Comparison of ENCODE assay signal across 24 mouse cellular contexts in the genomic region with DNA sequence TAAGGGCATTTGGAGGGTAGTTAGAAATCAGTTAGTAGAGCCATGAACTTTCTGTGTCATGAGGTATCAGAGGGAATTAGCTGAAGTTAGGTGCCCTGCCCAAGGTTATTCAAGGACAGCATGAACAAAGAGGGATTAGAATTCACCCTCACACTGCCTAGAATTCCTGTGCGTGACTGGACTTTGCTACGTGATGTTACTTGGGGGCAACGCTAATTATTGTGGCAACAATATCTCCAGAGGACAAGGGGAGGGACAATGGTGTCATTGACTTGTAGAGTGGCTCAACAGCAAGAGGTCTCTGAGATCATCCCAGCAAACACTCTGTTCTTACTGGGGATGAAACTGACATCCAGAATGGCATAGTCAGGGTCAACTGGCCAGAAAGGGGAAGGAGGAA. TPM values are rescaled to one million over a fixed set of nuclear protein-coding genes. Genes with fewer than 3 reads are reported as not detected.
A peak's percentile ranks its signal among the peaks of the same experiment; 100 is the strongest.
DNase-seq lines count a peak whose midpoint lies in the region; ATAC-seq and TF ChIP-seq lines count a peak whose summit lies in the region.
"Had no signal": no experiment of that assay in that cellular context is flagged by ENCODE, and none has a peak within 500 bp of the region (broad histone marks: within the 10 kb centered on the region; RNA-seq: fewer than 3 reads in every experiment).

No protein-coding gene starts in this region.

- TF ChIP-seq EP300 in heart, adult 2 months (IDR thresholded peaks at IDR 0.05; ENCODE audit: insufficient read depth, low read depth, low read length): no peak

- H3K9me3 ChIP-seq in kidney, embryonic 15.5 days (replicated peaks): no peaks in the 10 kb centered on the region
- no peaks in the 10 kb centered on the region for H3K9me3 ChIP-seq in forebrain, embryonic 15.5 days
- H3K9me3 ChIP-seq: embryonic facial prominence, embryonic 13.5 days; forebrain, embryonic 12.5 days; heart, embryonic 15.5 days had no signal

- H3K4me1 ChIP-seq in heart, adult 2 months (ENCODE audit: control insufficient read depth, insufficient read depth, low read length): no peaks in the 10 kb centered on the region
- peaks cover 13% of the 10 kb centered on the region; the same call in 1 of the 2 replicates for H3K4me1 ChIP-seq in kidney, embryonic 15.5 days
- H3K4me1 ChIP-seq in liver, adult 2 months (ENCODE audit: control insufficient read depth, insufficient read depth, low read length): peaks cover 28% of the 10 kb centered on the region
- H3K4me1 ChIP-seq in forebrain, embryonic 15.5 days: no peaks in the 10 kb centered on the region
- H3K4me1 ChIP-seq: forebrain, embryonic 12.5 days had no signal

- H3K27me3 ChIP-seq in heart, adult 2 months (ENCODE audit: control insufficient read depth, insufficient read depth, low read length): no peaks in the 10 kb centered on the region
- no peaks in the 10 kb centered on the region for H3K27me3 ChIP-seq in kidney, embryonic 15.5 days
- H3K27me3 ChIP-seq in liver, adult 2 months (ENCODE audit: control insufficient read depth, insufficient read depth, low read length): no peaks in the 10 kb centered on the region
- H3K27me3 ChIP-seq in forebrain, embryonic 15.5 days: no peaks in the 10 kb centered on the region
- H3K27me3 ChIP-seq: embryonic facial prominence, embryonic 13.5 days; forebrain, embryonic 12.5 days; heart, embryonic 15.5 days; Patski had no signal

- H3K36me3 ChIP-seq in heart, adult 2 months (ENCODE audit: control insufficient read depth, insufficient read depth, low read length): no peaks in the 10 kb centered on the region
- no peaks in the 10 kb centered on the region for H3K36me3 ChIP-seq in kidney, embryonic 15.5 days
- H3K36me3 ChIP-seq in liver, adult 2 months (ENCODE audit: control insufficient read depth, insufficient read depth, low read length): no peaks in the 10 kb centered on the region
- H3K36me3 ChIP-seq in forebrain, embryonic 15.5 days: no peaks in the 10 kb centered on the region
- H3K36me3 ChIP-seq: embryonic facial prominence, embryonic 13.5 days; forebrain, embryonic 12.5 days; heart, embryonic 15.5 days had no signal

- H3K4me3 ChIP-seq in heart, adult 2 months: no peak overlapping the region
- H3K4me3 ChIP-seq in kidney, embryonic 15.5 days (replicated peaks): no peak overlapping the region
- no peak overlapping the region for H3K4me3 ChIP-seq in liver, adult 2 months (ENCODE audit: insufficient read depth, low read depth, low read length)
- H3K4me3 ChIP-seq in forebrain, embryonic 15.5 days: no peak overlapping the region
- H3K4me3 ChIP-seq: embryonic facial prominence, embryonic 13.5 days; forebrain, embryonic 12.5 days; heart, embryonic 15.5 days had no signal

- no peak for TF ChIP-seq POLR2A in heart, adult 2 months (IDR thresholded peaks at IDR 0.05; ENCODE audit: insufficient read depth, low read depth, low read length)
- TF ChIP-seq POLR2A in liver, adult 2 months (IDR thresholded peaks at IDR 0.05; ENCODE audit: extremely low read depth, insufficient read depth, low read length): no peak

- no peak for TF ChIP-seq CTCF in heart, adult 2 months (IDR thresholded peaks at IDR 0.05)
- no peak for TF ChIP-seq CTCF in liver, adult 2 months (IDR thresholded peaks at IDR 0.05; ENCODE audit: low read depth, low read length)

- no peak for ATAC-seq in kidney, embryonic 15.5 days (replicated peaks; ENCODE audit: low FRiP score)
- no peak for ATAC-seq in forebrain, embryonic 15.5 days (replicated peaks)
- ATAC-seq: forebrain, postnatal 0 days; hindbrain, embryonic 16.5 days; inflammation-experienced regulatory T-cells, adult 6 months; Patski had no signal

- no peak overlapping the region for H3K4me2 ChIP-seq in kidney, embryonic 15.5 days
- no peak overlapping the region for H3K4me2 ChIP-seq in forebrain, embryonic 15.5 days (replicated peaks)
- H3K4me2 ChIP-seq: embryonic facial prominence, embryonic 13.5 days; forebrain, embryonic 12.5 days; heart, embryonic 11.5 days; heart, embryonic 15.5 days had no signal

- no peak for DNase-seq in heart, adult 2 months
- no peak for DNase-seq in heart, postnatal 36 days
- peak; percentile 33 to 71 for DNase-seq in kidney, adult 8-10 months
- peak; percentile 91 for DNase-seq in liver, adult 2 months (ENCODE audit: extremely low read depth, low read depth, low spot score)
- no peak for DNase-seq in liver
- DNase-seq in brain, adult 2 months (ENCODE audit: low read depth, low spot score): peak; percentile 51
- DNase-seq: adrenal gland, postnatal 10 days; cerebellum, adult 11-12 months; cerebellum, adult 9-10 months; cerebellum, postnatal 25 days; forebrain, postnatal 0 days; gastrocnemius, postnatal 36 days; heart, adult 18-20 months had no signal

- WGBS in heart, adult 2 months: 67% methylated on average over 3 of the region's 3 CpGs
- 83% methylated on average over 3 of the region's 3 CpGs for WGBS in kidney, embryonic 15.5 days
- WGBS in liver, adult 2 months: 22% methylated on average over 3 of the region's 3 CpGs
- WGBS in forebrain, embryonic 15.5 days: 52% methylated on average over 3 of the region's 3 CpGs

- H3K9ac ChIP-seq in heart, adult 2 months (ENCODE audit: low read depth, low read length): no peak overlapping the region
- no peak overlapping the region for H3K9ac ChIP-seq in kidney, embryonic 15.5 days
- no peak overlapping the region for H3K9ac ChIP-seq in liver, adult 2 months (ENCODE audit: low read depth, low read length)
- no peak overlapping the region for H3K9ac ChIP-seq in forebrain, embryonic 15.5 days (replicated peaks)
- H3K9ac ChIP-seq: embryonic facial prominence, embryonic 13.5 days; forebrain, embryonic 12.5 days; forebrain, postnatal 0 days; heart, embryonic 15.5 days had no signal

- H3K27ac ChIP-seq in heart, adult 2 months: peak overlapping the region; percentile 17
- no peak overlapping the region for H3K27ac ChIP-seq in kidney, embryonic 15.5 days
- peak overlapping the region; percentile 66 for H3K27ac ChIP-seq in liver, adult 2 months (replicated peaks; ENCODE audit: insufficient read depth, low read depth, low read length)
- no peak overlapping the region for H3K27ac ChIP-seq in forebrain, embryonic 15.5 days (replicated peaks)
- H3K27ac ChIP-seq: embryonic facial prominence, embryonic 13.5 days; forebrain, embryonic 12.5 days; heart, embryonic 15.5 days had no signal

- no peaks in the 10 kb centered on the region for H3K79me2 ChIP-seq in heart, adult 2 months (replicated peaks; ENCODE audit: control insufficient read depth, insufficient read depth, low read length)
- no peaks in the 10 kb centered on the region; the same call in 1 of the 2 replicates for H3K79me2 ChIP-seq in liver, adult 2 months (ENCODE audit: control insufficient read depth, insufficient read depth, low read length)

- intact Hi-C loops in heart, adult 2 months (cut with DNase I): no loop called here
- intact Hi-C loops in heart, postnatal 36 days (cut with DNase I): no loop called here

RNA-seq across cellular contexts. Expression of a gene that starts 2.9 kb away (rescaled TPM):
- 1 to 10 TPM; 4.1 to 4.7 TPM for total RNA-seq in heart, adult 2 months (2021)
- 2.1 and 6.6 TPM in 2 replicates for polyA plus RNA-seq in heart, adult 2 months (2012; rRNA removed)
- 1 to 10 TPM; 2.0 to 2.7 TPM for total RNA-seq in heart, postnatal 36 days (2021)
- polyA plus RNA-seq in kidney, embryonic 15.5 days (2015; fragmentation: Nextera tagmentation; extraction: Ambion mirVana): 0.09 and 0.18 TPM in 2 replicates
- 24.2 and 31.1 TPM in 2 replicates for total RNA-seq in liver, adult 2 months (2014; rRNA removed)
- polyA plus RNA-seq in liver, adult 2 months (2012; rRNA removed): 4.6 and 7.3 TPM in 2 replicates
- not detected in 2 replicates for polyA plus RNA-seq in forebrain, embryonic 15.5 days (2015; fragmentation: Nextera tagmentation; extraction: Ambion mirVana)
- total RNA-seq: forebrain, postnatal 0 days had no signal
- polyA plus RNA-seq: C2C12; embryonic facial prominence, embryonic 13.5 days; forebrain, embryonic 12.5 days; forebrain, postnatal 0 days; heart, embryonic 11.5 days; heart, embryonic 15.5 days; hindbrain, embryonic 11.5 days; hindbrain, embryonic 16.5 days; inflammation-experienced regulatory T-cells, adult 6 months; Patski had no signal

Comparison
In these comparisons a context has a peak if more than half of its experiments do, and no peak if none do; other contexts are left out.
1. DNase-seq: peak in kidney, adult 8-10 months (2 of 2), liver, adult 2 months (single experiment) and brain, adult 2 months (single experiment); none in heart, adult 2 months (0 of 2), heart, postnatal 36 days (0 of 2) and liver (single experiment).
2. H3K27ac ChIP-seq: peak in heart, adult 2 months (single experiment) and liver, adult 2 months (single experiment); none in kidney, embryonic 15.5 days (single experiment) and forebrain, embryonic 15.5 days (single experiment).